Mouse (Mus musculus) heart, embryonic 15.5 days (tissue): ENCODE measurements around the gene Spint2. TPM values are rescaled to one million over a fixed set of nuclear protein-coding genes. Genes with fewer than 3 reads are reported as not detected.
A peak's percentile ranks its signal among the peaks of the same experiment; 100 is the strongest.
"Not testable (repeated sequence)": the region's sequence is repeated elsewhere in the genome, so short reads cannot be mapped to it uniquely, and the experiment has no call there.

Experiments
- ATAC-seq: fragments of 200-750 bp; cut with Nextera tagmentation; replicated peaks from 2 replicates; pipeline ENCODE4 v1.8.0; 2017; ENCODE audit warnings: low read depth, moderate TSS enrichment; ENCODE audit not compliant: insufficient number of reproducible peaks, insufficient read depth, low FRiP score
- H3K27ac ChIP-seq: fragments of 300-500 bp; sonication (generic); 2 replicates; pipeline ENCODE4 v1.5.1; 2015; ENCODE audit warnings: mild to moderate bottlenecking, inconsistent platforms
- H3K27me3 ChIP-seq: fragments of 300-500 bp; sonication (generic); 2 replicates; pipeline ENCODE4 v1.6.1; 2015; ENCODE audit warnings: inconsistent platforms
- H3K36me3 ChIP-seq: fragments of 300-500 bp; sonication (generic); 2 replicates; pipeline ENCODE4 v1.6.1; 2015; ENCODE audit warnings: mild to moderate bottlenecking, inconsistent platforms
- H3K4me1 ChIP-seq: fragments of 300-500 bp; sonication (generic); replicated peaks from 2 replicates; pipeline ENCODE4 v1.6.1; 2015; ENCODE audit warnings: inconsistent platforms
- H3K4me2 ChIP-seq: fragments of 300-500 bp; sonication (generic); 2 replicates; pipeline ENCODE4 v1.6.1; 2015; ENCODE audit warnings: inconsistent platforms, mild to moderate bottlenecking, moderate library complexity
- H3K4me3 ChIP-seq: fragments of 300-500 bp; sonication (generic); 2 replicates; pipeline ENCODE4 v1.5.1; 2015; ENCODE audit warnings: mild to moderate bottlenecking, inconsistent platforms
- H3K9ac ChIP-seq: fragments of 300-500 bp; sonication (generic); 2 replicates; pipeline ENCODE4 v1.6.1; 2015; ENCODE audit warnings: mild to moderate bottlenecking, inconsistent platforms
- H3K9me3 ChIP-seq: fragments of 300-500 bp; sonication (generic); replicated peaks from 2 replicates; pipeline ENCODE4 v1.6.1; 2016; ENCODE audit warnings: inconsistent platforms
- WGBS: fragments of 180-500 bp; shearing (Covaris S2); methylation state at CpG from one replicate; pipeline ENCODE4 v1.1.7; 2015; ENCODE audit warnings: mixed read lengths; 5-methylcytosine and 5-hydroxymethylcytosine counted together
- polyA plus RNA-seq: library from polyadenylated mRNA; unstranded; fragments of >200 nt; fragmentation: Nextera tagmentation; extraction: Ambion mirVana; gene quantifications from 2 replicates; pipeline ENCODE4 v1.2.1, GENCODE M21; 2015

The Spint2 gene
- polyA plus RNA-seq, 1 experiment from 2014 or later = 77.9 TPM

DNA sequence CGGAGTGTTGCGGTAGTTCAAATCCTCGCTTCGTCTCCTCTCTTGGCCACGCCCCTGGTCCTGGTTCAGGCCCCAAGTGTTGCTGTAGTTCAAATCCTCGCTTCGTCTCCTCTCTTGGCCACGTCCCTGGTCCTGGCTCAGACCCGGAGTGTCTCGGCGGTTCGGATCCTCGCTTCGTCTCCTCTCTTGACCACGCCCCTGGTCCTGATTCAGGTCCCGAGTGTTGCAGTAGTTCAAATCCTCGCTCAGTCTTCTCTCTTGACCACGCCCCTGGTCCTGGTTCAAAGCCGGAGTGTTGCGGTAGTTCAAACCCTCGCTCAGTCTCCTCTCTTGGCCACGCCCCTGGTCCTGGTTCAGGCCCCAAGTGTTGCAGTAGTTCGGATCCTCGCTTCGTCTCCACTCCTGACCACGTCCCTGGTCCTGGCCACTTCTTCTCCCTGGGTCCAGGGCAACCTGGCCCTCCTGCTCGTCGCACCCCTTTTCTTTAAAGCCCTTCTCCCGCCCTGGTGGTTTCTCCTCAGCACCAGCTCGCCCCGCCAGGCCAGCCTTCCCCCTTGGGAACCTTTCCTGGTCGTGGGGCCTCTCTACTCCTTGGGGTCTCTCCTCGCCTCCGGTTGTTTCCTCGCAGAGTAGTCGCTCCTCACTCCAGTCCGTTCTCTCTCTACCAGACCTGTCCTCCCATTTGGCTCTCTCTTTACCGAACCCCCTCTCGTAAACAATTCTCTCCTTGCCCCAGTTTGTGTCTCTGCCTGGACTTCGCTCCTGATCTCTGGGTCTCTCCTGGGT, 68.7 kb downstream of the Spint2 start:
- not testable (repeated sequence) for ATAC-seq
- peak overlapping the region; percentile 62; the same call in 1 of the 2 replicates for H3K4me2 ChIP-seq

DNA sequence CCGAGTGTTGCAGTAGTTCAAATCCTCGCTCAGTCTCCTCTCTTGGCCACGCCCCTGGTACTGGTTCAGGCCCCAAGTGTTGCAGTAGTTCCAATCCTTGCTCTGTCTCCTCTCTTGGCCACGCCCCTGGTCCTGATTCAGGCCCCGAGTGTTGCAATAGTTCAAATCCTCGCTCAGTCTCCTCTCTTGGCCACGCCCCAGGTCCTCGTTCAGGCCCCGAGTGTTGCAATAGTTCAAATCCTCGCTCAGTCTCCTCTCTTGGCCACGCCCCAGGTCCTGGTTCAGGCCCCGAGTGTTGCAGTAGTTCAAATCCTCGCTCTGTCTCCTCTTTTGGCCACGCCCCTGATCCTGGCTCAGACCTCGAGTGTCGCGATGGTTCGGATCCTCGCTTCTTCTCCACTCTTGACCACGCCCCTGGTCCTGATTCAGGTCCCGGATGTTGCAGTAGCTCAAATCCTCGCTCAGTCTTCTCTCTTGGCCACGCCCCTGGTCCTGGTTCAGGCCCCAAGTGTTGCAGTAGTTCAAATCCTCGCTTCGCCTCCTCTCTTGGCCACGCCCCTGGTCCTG, 69.4 kb downstream of the Spint2 start:
- Histone ChIP-seq H3K36me3 (no peaks in the 10 kb centered on the region; the same call in 1 of the 2 replicates), H3K9ac (no peak overlapping the region), H3K4me3 (peak overlapping the region; percentile 49), H3K27me3 (peaks cover 13% of the 10 kb centered on the region), H3K4me2 (peak overlapping the region; percentile 62), H3K4me1 (peaks cover 7% of the 10 kb centered on the region; the same call in 1 of the 2 replicates), H3K9me3 (peaks cover 2% of the 10 kb centered on the region; the same call in 1 of the 2 replicates), H3K27ac (no peak overlapping the region)
- WGBS = 17% methylated on average over 26 of the region's 26 CpGs
- ATAC-seq = no peak

More for the DNA sequence above, 68.7 kb downstream of the Spint2 start:
- WGBS = 22% methylated on average over 40 of the region's 40 CpGs
- not testable (repeated sequence) for H3K9ac ChIP-seq, H3K27ac ChIP-seq, H3K36me3 ChIP-seq, H3K4me1 ChIP-seq, H3K9me3 ChIP-seq
- H3K27me3 ChIP-seq = peaks cover 13% of the 10 kb centered on the region
- peak overlapping the region; percentile 49; the same call in 1 of the 2 replicates for H3K4me3 ChIP-seq

DNA sequence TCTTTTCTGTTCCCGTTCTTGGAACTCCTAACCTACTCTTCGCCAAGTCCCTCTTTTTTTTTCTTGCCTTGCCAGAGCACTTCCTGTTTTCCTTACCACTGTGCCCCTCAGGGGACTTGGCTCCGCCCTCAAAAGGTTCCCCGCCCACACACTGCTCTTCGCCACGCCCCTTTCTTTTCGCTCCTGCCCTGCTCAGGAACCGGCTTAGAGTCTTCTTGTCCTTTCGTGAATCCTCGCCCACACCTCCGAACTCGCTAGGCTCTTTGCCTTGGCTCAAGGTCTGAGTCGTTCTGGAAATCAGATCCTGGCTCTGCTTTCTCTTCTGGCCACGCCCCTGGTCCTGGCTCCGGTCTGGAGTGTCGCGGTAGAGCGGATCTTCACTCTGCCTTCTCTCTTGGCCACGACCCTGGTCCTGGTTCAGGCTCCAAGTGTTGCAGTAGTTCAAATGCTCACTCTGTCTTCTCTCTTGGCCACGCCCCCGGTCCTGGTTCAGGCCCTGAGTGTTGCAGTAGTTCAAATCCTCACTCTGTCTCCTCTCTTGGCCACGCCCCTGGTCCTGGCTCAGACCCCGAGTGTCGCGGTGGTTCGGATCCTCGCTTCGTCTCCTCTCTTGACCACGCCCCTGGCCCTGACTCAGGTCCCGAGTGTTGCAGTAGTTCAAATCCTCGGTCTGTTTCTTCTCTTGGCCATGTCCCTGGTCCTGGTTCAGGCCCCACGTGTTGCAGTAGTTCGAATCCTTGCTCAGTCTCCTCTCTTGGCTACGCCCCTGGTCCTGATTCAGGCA, 70.1 kb downstream of the Spint2 start:
- Histone ChIP-seq H3K4me3 (peak overlapping the region; percentile 49), H3K27me3 (peaks cover 13% of the 10 kb centered on the region), H3K27ac (peak overlapping the region; percentile 58), H3K9ac (no peak overlapping the region), H3K4me2 (peak overlapping the region; percentile 62), H3K9me3 (peaks cover under 1% of the 10 kb centered on the region; the same call in 1 of the 2 replicates), H3K4me1 (peaks cover 7% of the 10 kb centered on the region; the same call in 1 of the 2 replicates), H3K36me3 (no peaks in the 10 kb centered on the region; the same call in 1 of the 2 replicates)
- WGBS = 5% methylated on average over 34 of the region's 34 CpGs
- ATAC-seq = peak; percentile 77

DNA sequence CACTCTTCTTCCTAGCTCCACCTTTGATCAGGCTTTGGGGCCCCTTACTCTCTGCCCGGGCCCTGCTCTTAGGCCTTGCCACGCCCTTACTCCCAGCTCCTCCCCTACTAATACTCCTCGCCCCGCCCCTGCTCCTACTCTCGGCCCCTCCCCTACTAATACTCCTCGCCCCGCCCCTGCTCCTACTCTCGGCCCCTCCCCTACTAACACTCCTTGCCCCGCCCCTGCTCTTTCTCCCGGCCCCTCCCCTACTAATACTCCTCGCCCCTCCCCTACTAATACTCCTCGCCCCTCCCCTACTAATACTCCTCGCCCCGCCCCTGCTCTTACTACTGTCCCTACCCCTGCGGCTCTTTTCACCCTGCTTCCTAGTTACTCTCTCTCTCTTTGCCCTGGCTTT, 70.7 kb downstream of the Spint2 start:
- Histone ChIP-seq H3K4me3 (peak overlapping the region; percentile 49), H3K27me3 (peaks cover 13% of the 10 kb centered on the region), H3K4me2 (peak overlapping the region; percentile 62), H3K27ac (peak overlapping the region; percentile 58)
- not testable (repeated sequence) for H3K9me3 ChIP-seq, H3K9ac ChIP-seq, H3K36me3 ChIP-seq, H3K4me1 ChIP-seq
- WGBS = 27% methylated on average over 15 of the region's 15 CpGs
- ATAC-seq = peak; percentile 19; the same call in 1 of the 2 replicates

Other genes starting within 250 kb of the Spint2 start
- gene Ryr1, start 156.7 kb downstream of the Spint2 start, polyA plus RNA-seq = 0.09 and 0.15 TPM in 2 replicates
- 0.39 and 0.90 TPM in 2 replicates for gene Rasgrp4, start 147.1 kb downstream of the Spint2 start, polyA plus RNA-seq
- gene Fam98c, start 125.7 kb downstream of the Spint2 start, polyA plus RNA-seq = 15.6 and 19.9 TPM in 2 replicates
- 0.28 and 0.53 TPM in 2 replicates for gene Ggn, start 111.7 kb downstream of the Spint2 start, polyA plus RNA-seq
- 1.2 and 1.5 TPM in 2 replicates for gene Spred3, start 111.5 kb downstream of the Spint2 start, polyA plus RNA-seq
- gene Psmd8, start 101.2 kb downstream of the Spint2 start, polyA plus RNA-seq = 204 and 207 TPM in 2 replicates
- 0.25 and 0.84 TPM in 2 replicates for gene Catsperg1, start 67.9 kb downstream of the Spint2 start, polyA plus RNA-seq
- gene Kcnk6, start 49.4 kb downstream of the Spint2 start, polyA plus RNA-seq = 1.4 and 2.0 TPM in 2 replicates
- 98.2 and 107 TPM in 2 replicates for gene Yif1b, start 43.6 kb downstream of the Spint2 start, polyA plus RNA-seq
- 6.3 and 7.1 TPM in 2 replicates for gene 2200002D01Rik, start 33.4 kb downstream of the Spint2 start, polyA plus RNA-seq
- gene Ppp1r14a, start 7.4 kb upstream of the Spint2 start, polyA plus RNA-seq = 17.0 and 20.8 TPM in 2 replicates
- 2.6 and 3.9 TPM in 2 replicates for gene Dpf1, start 22.0 kb upstream of the Spint2 start, polyA plus RNA-seq
- 2.2 and 7.3 TPM in 2 replicates for gene Sipa1l3, start 236.7 kb upstream of the Spint2 start, polyA plus RNA-seq